Mouse (Mus musculus) cerebellum, adult 2 months (tissue): ENCODE measurements around the gene Pqlc2.

Source experiments
- CTCF ChIP-seq: fragments of 200-500 bp; IDR thresholded peaks from 2 replicates; pipeline ENCODE4 v1.5.1; 2011; ENCODE audit warnings: low read depth, mild to moderate bottlenecking, control low read depth, low read length, moderate library complexity, borderline replicate concordance; ENCODE audit not compliant: insufficient read depth
- POLR2A ChIP-seq: fragments of 200-500 bp; IDR thresholded peaks from 2 replicates; pipeline ENCODE4 v1.6.1; 2011; ENCODE audit warnings: low read length, control low read depth, borderline replicate concordance; ENCODE audit not compliant: insufficient read depth

GRCm38 (mm10) chr4:139246130-139246877 lies 64.2 kb downstream of the Pqlc2 start:
- TF ChIP-seq CTCF (no peak), POLR2A (no peak)
